Mouse (Mus musculus): Measurements from ENCODE around the gene Fem1a. TPM values are rescaled to one million over a fixed set of nuclear protein-coding genes. Genes with fewer than 3 reads are reported as not detected.
A peak's percentile ranks its signal among the peaks of the same experiment; 100 is the strongest.

Fem1a gene
- polyA plus RNA-seq, 1 experiment: 19.9 TPM

DNA sequence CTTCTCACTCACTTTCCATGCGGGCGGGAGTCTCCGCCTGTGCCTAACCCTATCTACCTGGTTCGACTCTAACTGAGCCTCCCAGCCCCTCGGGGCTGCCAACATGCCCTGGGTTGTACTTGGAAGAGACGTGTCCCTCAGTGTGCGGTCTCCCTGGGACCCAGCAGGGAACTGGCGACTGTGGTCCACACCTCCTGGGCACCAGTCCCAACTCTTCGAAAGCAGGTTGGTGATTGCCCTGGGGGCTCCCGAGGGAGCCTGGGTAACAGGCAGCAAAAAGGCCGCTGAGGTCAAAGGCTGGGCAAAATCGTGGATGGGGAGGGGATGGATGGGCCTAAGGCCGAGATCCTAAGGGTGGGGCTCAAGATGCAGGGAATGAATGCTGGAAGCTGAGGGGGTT, 38.9 kb upstream of the Fem1a start:
- peak in 1 of 2 experiments; percentile 37 for DNase-seq
- no peak overlapping the region for H3K27ac ChIP-seq (ENCODE audit: insufficient read depth, low read length)
- 31% methylated on average over 13 of the region's 13 CpGs for WGBS
- H3K27me3 ChIP-seq (ENCODE audit: control insufficient read depth, insufficient read depth, low read length): no peaks in the 10 kb centered on the region
- H3K4me1 ChIP-seq (ENCODE audit: control insufficient read depth, insufficient read depth, low read length): peaks cover 17% of the 10 kb centered on the region
- TF ChIP-seq POLR2A (IDR thresholded peaks at IDR 0.05; ENCODE audit: borderline replicate concordance, insufficient read depth, low read length): no peak
- no peak for TF ChIP-seq CTCF (IDR thresholded peaks at IDR 0.05; ENCODE audit: borderline replicate concordance, insufficient read depth, low read depth, low read length)
- peak overlapping the region; percentile 61 for H3K4me3 ChIP-seq (replicated peaks; ENCODE audit: insufficient read depth, low read depth, low read length)

GRCm38 (mm10) chr17:56218377-56219191, 38.0 kb upstream of the Fem1a start, which contains the start of gene Dpp9:
Gene Dpp9, minus strand, starts transcription at chr17:56218905.
- Histone ChIP-seq H3K27me3 (ENCODE audit: control insufficient read depth, insufficient read depth, low read length) (no peaks in the 10 kb centered on the region), H3K27ac (ENCODE audit: insufficient read depth, low read length) (peak within 1 kb of the TSS; percentile 74), H3K4me1 (ENCODE audit: control insufficient read depth, insufficient read depth, low read length) (peaks cover 14% of the 10 kb centered on the region), H3K4me3 (replicated peaks; ENCODE audit: insufficient read depth, low read depth, low read length) (peak within 1 kb of the TSS; percentile 61)
- peak; percentile 92 to 96 for DNase-seq
- under 1% methylated on average over 73 of the region's 78 CpGs for WGBS
- TF ChIP-seq CTCF (IDR thresholded peaks at IDR 0.05; ENCODE audit: borderline replicate concordance, insufficient read depth, low read depth, low read length) (no peak; the same call in 1 of the 2 replicates), POLR2A (IDR thresholded peaks at IDR 0.05; ENCODE audit: borderline replicate concordance, insufficient read depth, low read length) (peak; percentile 86; the same call in 1 of the 2 replicates)

GRCm38 (mm10) chr17:56219251-56219650, 37.4 kb upstream of the Fem1a start:
- TF ChIP-seq POLR2A (IDR thresholded peaks at IDR 0.05; ENCODE audit: borderline replicate concordance, insufficient read depth, low read length) (no peak), CTCF (IDR thresholded peaks at IDR 0.05; ENCODE audit: borderline replicate concordance, insufficient read depth, low read depth, low read length) (no peak)

GRCm38 (mm10) chr17:56219805-56220204, 36.8 kb upstream of the Fem1a start:
- DNase-seq: no peak
- 44% methylated on average over 3 of the region's 3 CpGs for WGBS
- no peaks in the 10 kb centered on the region for H3K27me3 ChIP-seq (ENCODE audit: control insufficient read depth, insufficient read depth, low read length)
- TF ChIP-seq POLR2A (IDR thresholded peaks at IDR 0.05; ENCODE audit: borderline replicate concordance, insufficient read depth, low read length): no peak
- TF ChIP-seq CTCF (IDR thresholded peaks at IDR 0.05; ENCODE audit: borderline replicate concordance, insufficient read depth, low read depth, low read length): no peak
- H3K27ac ChIP-seq (ENCODE audit: insufficient read depth, low read length): no peak overlapping the region
- H3K4me3 ChIP-seq (replicated peaks; ENCODE audit: insufficient read depth, low read depth, low read length): no peak overlapping the region
- peaks cover 14% of the 10 kb centered on the region for H3K4me1 ChIP-seq (ENCODE audit: control insufficient read depth, insufficient read depth, low read length)

More at GRCm38 (mm10) chr17:56219251-56219650, 37.4 kb upstream of the Fem1a start:
- Histone ChIP-seq H3K27ac (ENCODE audit: insufficient read depth, low read length) (peak overlapping the region; percentile 27; the same call in 1 of the 2 replicates), H3K4me1 (ENCODE audit: control insufficient read depth, insufficient read depth, low read length) (peaks cover 14% of the 10 kb centered on the region), H3K4me3 (replicated peaks; ENCODE audit: insufficient read depth, low read depth, low read length) (peak overlapping the region; percentile 61), H3K27me3 (ENCODE audit: control insufficient read depth, insufficient read depth, low read length) (no peaks in the 10 kb centered on the region)
- no peak for DNase-seq
- WGBS: 41% methylated on average over 12 of the region's 12 CpGs

DNA sequence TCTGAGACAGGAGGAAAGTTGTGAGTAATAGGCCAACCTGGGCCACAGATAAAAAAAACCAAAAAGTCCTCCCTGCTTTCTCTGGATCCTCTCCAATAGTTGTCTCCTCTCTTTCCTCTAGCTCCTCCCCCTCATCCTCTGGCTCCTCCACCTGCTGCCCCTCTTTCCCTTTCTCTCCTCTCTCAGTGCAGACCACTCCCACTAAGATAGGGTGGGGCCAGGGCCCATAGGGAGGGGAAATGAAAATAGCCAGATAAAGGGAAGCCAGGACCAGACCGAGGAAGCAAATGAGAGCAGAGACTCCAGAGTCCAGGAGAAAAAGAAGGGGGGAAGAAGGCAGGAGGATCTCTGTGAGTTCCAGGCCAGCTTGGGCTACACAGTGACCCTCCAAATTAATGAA, 31.7 kb upstream of the Fem1a start:
- TF ChIP-seq POLR2A (IDR thresholded peaks at IDR 0.05; ENCODE audit: borderline replicate concordance, insufficient read depth, low read length) (no peak), CTCF (IDR thresholded peaks at IDR 0.05; ENCODE audit: borderline replicate concordance, insufficient read depth, low read depth, low read length) (no peak)
- no peak overlapping the region for H3K27ac ChIP-seq (ENCODE audit: insufficient read depth, low read length)

GRCm38 (mm10) chr17:56226566-56226965, 30.0 kb upstream of the Fem1a start:
- H3K4me3 ChIP-seq (replicated peaks; ENCODE audit: insufficient read depth, low read depth, low read length): no peak overlapping the region
- H3K4me1 ChIP-seq (ENCODE audit: control insufficient read depth, insufficient read depth, low read length): no peaks in the 10 kb centered on the region
- 49% methylated on average over 3 of the region's 3 CpGs for WGBS
- no peak for TF ChIP-seq CTCF (IDR thresholded peaks at IDR 0.05; ENCODE audit: borderline replicate concordance, insufficient read depth, low read depth, low read length)
- no peak for TF ChIP-seq POLR2A (IDR thresholded peaks at IDR 0.05; ENCODE audit: borderline replicate concordance, insufficient read depth, low read length)
- no peak overlapping the region for H3K27ac ChIP-seq (ENCODE audit: insufficient read depth, low read length)
- no peak for DNase-seq
- no peaks in the 10 kb centered on the region for H3K27me3 ChIP-seq (ENCODE audit: control insufficient read depth, insufficient read depth, low read length)

More for the DNA sequence above, 31.7 kb upstream of the Fem1a start:
- Histone ChIP-seq H3K4me3 (replicated peaks; ENCODE audit: insufficient read depth, low read depth, low read length) (no peak overlapping the region), H3K27me3 (ENCODE audit: control insufficient read depth, insufficient read depth, low read length) (no peaks in the 10 kb centered on the region), H3K4me1 (ENCODE audit: control insufficient read depth, insufficient read depth, low read length) (no peaks in the 10 kb centered on the region)
- no peak for DNase-seq
- 29% methylated on average over 1 of the region's 1 CpGs for WGBS

DNA sequence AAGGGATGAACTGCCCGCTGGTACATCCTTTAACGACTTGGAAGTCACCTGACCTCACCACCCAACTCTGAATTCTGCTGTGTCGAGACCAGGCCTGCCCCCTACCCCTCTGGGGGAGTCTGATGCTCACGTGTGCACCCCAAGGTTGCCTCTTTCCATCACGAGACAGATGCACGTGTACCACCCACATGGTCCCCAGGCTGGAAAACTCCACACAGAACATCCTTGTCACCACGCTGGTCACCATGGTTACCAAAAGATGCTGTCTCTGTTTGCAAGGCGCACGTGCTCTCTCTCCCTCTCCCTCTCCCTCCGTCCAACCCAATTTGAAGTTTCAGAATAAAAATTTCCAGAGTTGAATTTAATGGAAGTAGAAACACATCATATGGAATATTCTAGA, 26.7 kb upstream of the Fem1a start:
- no peak for DNase-seq
- peaks cover 3% of the 10 kb centered on the region; the same call in 1 of the 2 replicates for H3K4me1 ChIP-seq (ENCODE audit: control insufficient read depth, insufficient read depth, low read length)
- H3K27ac ChIP-seq (ENCODE audit: insufficient read depth, low read length): no peak overlapping the region
- H3K4me3 ChIP-seq (replicated peaks; ENCODE audit: insufficient read depth, low read depth, low read length): no peak overlapping the region
- TF ChIP-seq CTCF (IDR thresholded peaks at IDR 0.05; ENCODE audit: borderline replicate concordance, insufficient read depth, low read depth, low read length) (no peak), POLR2A (IDR thresholded peaks at IDR 0.05; ENCODE audit: borderline replicate concordance, insufficient read depth, low read length) (no peak)
- WGBS: 50% methylated on average over 10 of the region's 10 CpGs
- no peaks in the 10 kb centered on the region for H3K27me3 ChIP-seq (ENCODE audit: control insufficient read depth, insufficient read depth, low read length)

DNA sequence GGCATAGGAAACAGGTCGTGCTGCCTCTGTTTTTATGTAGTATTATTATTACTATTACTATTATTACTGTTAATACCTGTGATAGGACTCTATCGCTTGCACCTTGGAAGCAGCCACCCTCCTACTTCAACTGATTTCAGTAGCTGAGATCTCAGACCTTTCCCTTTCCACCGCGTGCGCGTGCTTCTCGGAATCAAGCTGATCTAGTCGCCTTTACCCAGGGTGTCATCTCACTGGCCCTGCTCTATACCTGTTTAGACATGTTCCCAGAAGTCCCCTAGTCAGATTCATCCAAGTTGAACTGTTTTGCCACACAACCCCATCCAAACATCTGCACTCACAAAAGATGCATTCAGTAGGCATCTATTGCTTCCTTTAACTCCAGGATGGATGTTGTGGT, 23.2 kb upstream of the Fem1a start:
- 25% methylated on average over 8 of the region's 8 CpGs for WGBS
- H3K27ac ChIP-seq (ENCODE audit: insufficient read depth, low read length): peak overlapping the region; percentile 22; the same call in 1 of the 2 replicates
- DNase-seq: no peak
- no peak for TF ChIP-seq POLR2A (IDR thresholded peaks at IDR 0.05; ENCODE audit: borderline replicate concordance, insufficient read depth, low read length)
- TF ChIP-seq CTCF (IDR thresholded peaks at IDR 0.05; ENCODE audit: borderline replicate concordance, insufficient read depth, low read depth, low read length): no peak
- H3K4me3 ChIP-seq (replicated peaks; ENCODE audit: insufficient read depth, low read depth, low read length): peak overlapping the region; percentile 43
- peaks cover 3% of the 10 kb centered on the region; the same call in 1 of the 2 replicates for H3K4me1 ChIP-seq (ENCODE audit: control insufficient read depth, insufficient read depth, low read length)
- H3K27me3 ChIP-seq (ENCODE audit: control insufficient read depth, insufficient read depth, low read length): no peaks in the 10 kb centered on the region
